Mouse (Mus musculus) neural tube, embryonic 10.5 days (tissue): ENCODE data around the gene Ctnnd2.

Experiments used
- DNase-seq: peaks from one replicate; pipeline ENCODE4 v3.0.0-alpha.2; 2017; ENCODE audit warnings: low spot score; ENCODE audit errors: extremely low spot score

The Ctnnd2 gene

DNA sequence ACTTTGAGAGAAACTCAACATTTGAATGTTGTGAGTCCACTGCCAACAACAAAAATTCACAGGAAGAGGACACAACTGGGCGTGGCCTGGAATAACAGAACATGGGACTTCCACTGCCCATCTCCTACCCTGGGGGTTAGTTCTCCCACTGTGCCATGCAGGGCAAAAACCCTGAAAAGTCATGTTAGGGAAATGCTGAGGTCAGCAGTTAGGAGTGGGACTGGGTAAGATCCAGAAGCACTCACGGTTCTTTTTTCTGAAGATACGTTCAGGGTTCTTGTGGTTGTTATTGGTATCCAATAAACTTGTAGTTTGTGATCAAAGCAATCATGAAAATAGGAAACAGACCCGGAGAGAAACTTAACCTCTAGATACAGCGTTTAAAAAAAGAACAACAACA lies 695.0 kb downstream of the Ctnnd2 start:
- no peak for DNase-seq

DNA sequence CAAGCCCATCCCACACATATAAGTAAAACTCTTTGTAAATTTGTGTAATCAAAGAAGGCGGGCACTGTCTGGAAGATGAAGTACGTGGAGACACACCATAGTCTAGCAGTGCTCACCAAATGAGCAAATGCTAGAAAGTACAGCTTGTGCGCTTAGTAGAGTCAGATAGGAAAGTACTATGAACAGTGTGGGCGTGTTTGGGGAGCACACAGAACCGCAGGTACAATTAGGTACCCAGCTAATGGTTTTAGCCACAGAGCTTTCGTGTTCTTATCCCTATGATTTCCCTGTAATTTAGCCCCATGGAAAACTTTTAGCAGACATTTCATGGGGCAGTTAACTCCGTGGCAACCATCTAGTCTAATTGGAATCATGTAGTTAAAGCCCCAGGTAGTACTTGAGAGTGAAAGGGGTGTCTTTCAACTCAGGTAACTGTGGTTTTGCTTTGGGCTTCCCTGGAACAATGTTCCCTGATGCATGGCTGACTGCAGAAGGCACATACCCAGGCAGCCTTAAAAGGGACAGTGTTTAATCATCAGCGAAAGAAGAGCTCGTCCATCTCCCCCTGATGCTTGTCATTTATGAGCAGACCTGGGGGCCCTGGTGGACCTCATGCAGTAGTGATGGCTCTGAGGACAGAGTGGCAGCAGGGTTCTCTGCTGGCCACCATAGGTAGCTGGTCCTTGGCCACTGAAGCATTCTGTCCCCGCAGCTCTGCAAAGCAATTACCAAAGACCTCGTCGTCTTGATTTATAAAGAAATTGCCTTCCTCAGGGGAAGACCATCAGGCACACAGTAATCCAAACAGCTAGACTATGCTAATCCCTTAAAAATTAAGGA lies 697.5 kb downstream of the Ctnnd2 start:
- no peak for DNase-seq

- no peak for DNase-seq
Observed at GRCm38 (mm10) chr15:30875523-30875922, 703.1 kb downstream of the Ctnnd2 start.

- no peak for DNase-seq
Observed at GRCm38 (mm10) chr15:30884692-30885334, 712.4 kb downstream of the Ctnnd2 start.

- DNase-seq: no peak
Observed at GRCm38 (mm10) chr15:30885410-30885809, 713.0 kb downstream of the Ctnnd2 start.

DNA sequence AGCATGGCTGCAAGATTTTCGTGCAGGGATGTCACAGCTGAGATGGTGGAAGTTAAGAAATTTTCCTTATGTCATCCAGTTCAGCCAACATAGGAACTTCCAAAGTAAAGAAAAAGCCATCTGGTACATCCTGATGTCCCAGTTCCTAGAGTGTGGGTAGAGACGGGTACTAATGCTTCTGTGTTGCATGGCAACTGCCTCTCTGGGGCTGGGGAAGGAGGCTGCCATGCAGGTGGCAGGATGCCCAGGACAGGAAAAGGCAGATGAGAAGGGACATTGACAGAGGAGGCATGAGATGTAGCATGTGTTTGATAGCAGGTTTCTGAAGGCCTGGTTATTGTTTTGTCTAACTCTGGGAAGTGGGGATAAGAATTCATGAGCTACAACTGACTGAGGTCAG lies 715.2 kb downstream of the Ctnnd2 start:
- no peak for DNase-seq

- no peak for DNase-seq
Observed at GRCm38 (mm10) chr15:30891986-30892385, 719.6 kb downstream of the Ctnnd2 start.

DNA sequence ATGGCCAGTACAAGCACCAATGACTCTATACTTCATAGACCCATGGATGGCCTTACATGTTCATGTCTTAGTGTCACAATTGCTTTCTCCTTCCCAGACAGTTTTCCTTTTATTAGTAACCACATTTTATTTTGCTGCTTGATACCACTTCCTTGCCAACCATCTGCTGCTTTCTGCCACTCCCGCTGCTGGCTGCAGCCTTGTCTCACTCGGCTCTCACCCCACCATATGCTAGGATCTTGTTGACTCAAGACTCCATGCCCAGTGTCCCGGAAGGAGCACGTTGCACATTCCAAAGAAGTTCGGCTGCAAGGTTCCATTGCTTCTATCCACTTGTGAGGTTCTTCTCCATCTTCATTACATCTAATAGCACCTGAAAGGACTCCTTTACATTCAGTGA lies 722.7 kb downstream of the Ctnnd2 start:
- no peak for DNase-seq

- no peak for DNase-seq
Observed at GRCm38 (mm10) chr15:30897342-30897741, 724.9 kb downstream of the Ctnnd2 start.

- no peak for DNase-seq
Observed at GRCm38 (mm10) chr15:30908027-30908426, 735.6 kb downstream of the Ctnnd2 start.

DNA sequence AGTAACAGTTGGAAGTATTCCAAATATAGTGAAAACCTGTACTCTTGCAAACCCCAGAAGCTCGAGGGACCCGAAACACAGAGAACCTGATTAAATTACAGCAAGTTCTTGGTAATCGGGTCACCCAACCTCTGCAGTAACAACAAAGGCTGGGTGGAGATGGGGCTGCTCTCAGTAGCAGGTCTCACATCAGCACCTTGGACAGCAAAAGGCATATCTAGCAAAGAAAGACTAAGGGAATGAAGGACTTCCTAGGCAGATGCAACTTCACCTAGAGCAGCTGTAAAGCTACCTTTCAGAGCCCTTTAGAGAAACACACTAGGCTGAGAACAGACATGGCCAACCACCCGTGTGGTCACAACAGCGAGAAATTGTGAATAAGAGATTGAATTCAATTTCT lies 741.0 kb downstream of the Ctnnd2 start:
- no peak for DNase-seq

DNA sequence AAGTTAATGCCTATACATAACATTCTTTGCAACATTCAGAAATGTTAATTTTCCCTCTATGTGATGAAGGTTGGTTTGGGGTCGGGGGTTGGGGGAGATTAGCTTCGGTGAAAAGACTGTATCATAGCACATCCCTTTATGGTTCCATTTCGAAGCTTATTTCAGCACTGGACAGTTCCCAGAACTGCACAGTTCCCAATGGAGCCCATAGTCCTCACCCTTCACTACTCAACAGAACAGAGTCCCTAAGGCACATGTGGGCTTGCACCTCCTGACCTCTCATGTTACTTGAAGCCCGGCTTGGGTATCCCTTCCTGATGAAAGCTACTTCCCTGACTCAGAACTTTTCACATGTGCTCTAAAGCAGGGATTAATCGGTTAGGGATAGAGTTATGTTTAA lies 753.4 kb downstream of the Ctnnd2 start:
- DNase-seq: peak; percentile 19

- DNase-seq: no peak
Observed at GRCm38 (mm10) chr15:30927632-30928031, 755.2 kb downstream of the Ctnnd2 start.

DNA sequence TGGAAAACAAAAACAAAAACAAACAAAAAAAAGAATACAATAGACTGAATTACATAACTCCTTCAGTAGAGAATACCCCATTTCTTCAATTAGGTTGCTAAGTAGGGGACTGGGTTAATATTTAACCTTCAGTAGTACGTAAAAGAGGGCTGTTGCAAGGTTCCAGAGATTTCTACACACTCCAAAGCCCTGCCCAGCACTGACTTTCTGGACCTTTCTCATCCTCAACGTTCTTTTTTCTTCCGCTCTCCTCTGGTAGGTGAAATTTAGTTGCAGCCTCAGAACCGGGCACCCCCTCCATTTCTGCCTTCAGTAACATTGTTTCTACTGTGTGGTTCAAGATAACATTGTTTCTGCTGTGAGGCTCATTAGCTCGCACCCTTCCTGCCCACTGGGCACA lies 759.5 kb downstream of the Ctnnd2 start:
- no peak for DNase-seq

DNA sequence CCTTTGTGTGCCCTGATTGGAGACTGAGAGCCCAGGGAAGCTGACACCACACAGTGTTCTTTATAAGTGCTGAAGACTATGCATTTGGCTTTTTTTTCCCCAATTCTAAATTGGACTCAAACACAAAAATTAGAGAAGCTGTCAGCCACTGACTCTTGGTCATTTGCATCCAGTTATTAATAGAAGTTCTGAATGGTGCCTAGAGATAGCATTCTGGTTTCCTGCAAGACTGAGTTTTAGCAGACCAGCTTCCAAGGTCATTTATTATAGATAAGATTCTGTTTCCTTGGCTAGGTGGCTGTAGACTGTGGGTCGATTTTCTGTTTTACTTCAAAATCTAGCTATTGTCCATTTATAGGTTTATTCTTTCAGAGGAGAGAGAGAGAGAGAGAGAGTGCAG lies 773.5 kb downstream of the Ctnnd2 start:
- DNase-seq: no peak

- DNase-seq: no peak
Observed at GRCm38 (mm10) chr15:30958513-30958912, 786.1 kb downstream of the Ctnnd2 start.

GRCm38 (mm10) chr15:30962421-30963160 lies 790.2 kb downstream of the Ctnnd2 start:
- no peak for DNase-seq

- DNase-seq: no peak
Observed at GRCm38 (mm10) chr15:30964046-30964445, 791.7 kb downstream of the Ctnnd2 start.

- no peak for DNase-seq
Observed at GRCm38 (mm10) chr15:30964865-30965679, 792.7 kb downstream of the Ctnnd2 start.

GRCm38 (mm10) chr15:30966826-30967225 lies 794.4 kb downstream of the Ctnnd2 start:
- DNase-seq: no peak

GRCm38 (mm10) chr15:30974436-30974835 lies 802.0 kb downstream of the Ctnnd2 start:
- no peak for DNase-seq
